ENCODE assay signal across 7 mouse cellular contexts in genomic region chr12:79511454-79512204, GRCm38 (mm10).
DNase-seq lines count a peak whose midpoint lies in the region; ATAC-seq and TF ChIP-seq lines count a peak whose summit lies in the region.

No protein-coding gene starts in this region.

- no peak for TF ChIP-seq POLR2A in heart, adult 2 months (IDR thresholded peaks at IDR 0.05; ENCODE audit: insufficient read depth, low read depth, low read length)
- no peak for TF ChIP-seq POLR2A in myocyte (IDR thresholded peaks at IDR 0.05; ENCODE audit: insufficient read length, low read depth)

- intact Hi-C loops in heart, adult 2 months (cut with DNase I): no loop called here

- H3K36me3 ChIP-seq in embryonic facial prominence, embryonic 15.5 days: no peaks in the 10 kb centered on the region
- H3K36me3 ChIP-seq in heart, adult 2 months (ENCODE audit: control insufficient read depth, insufficient read depth, low read length): no peaks in the 10 kb centered on the region
- no peaks in the 10 kb centered on the region for H3K36me3 ChIP-seq in myocyte (ENCODE audit: control insufficient read depth, insufficient read depth)

- ATAC-seq in embryonic facial prominence, embryonic 15.5 days (ENCODE audit: insufficient number of reproducible peaks, low FRiP score, low TSS enrichment, low read depth): peak; percentile 71
- no peak for ATAC-seq in CD4-positive, CD25-positive, alpha-beta regulatory T cell, adult 4 months

- no peaks in the 10 kb centered on the region for H3K9me3 ChIP-seq in embryonic facial prominence, embryonic 15.5 days (replicated peaks)

- no peaks in the 10 kb centered on the region for H3K27me3 ChIP-seq in embryonic facial prominence, embryonic 15.5 days
- H3K27me3 ChIP-seq in heart, adult 2 months (ENCODE audit: control insufficient read depth, insufficient read depth, low read length): no peaks in the 10 kb centered on the region
- H3K27me3 ChIP-seq in myocyte (ENCODE audit: control insufficient read depth, insufficient read depth, insufficient read length): no peaks in the 10 kb centered on the region

- 16% methylated on average over 11 of the region's 11 CpGs for WGBS in embryonic facial prominence, embryonic 15.5 days
- 42% methylated on average over 11 of the region's 11 CpGs for WGBS in heart, adult 2 months

- peak overlapping the region; percentile 96 for H3K27ac ChIP-seq in embryonic facial prominence, embryonic 15.5 days (replicated peaks)
- peak overlapping the region; percentile 49 for H3K27ac ChIP-seq in heart, adult 2 months

- H3K9ac ChIP-seq in embryonic facial prominence, embryonic 15.5 days: no peak overlapping the region
- H3K9ac ChIP-seq in heart, adult 2 months (ENCODE audit: low read depth, low read length): no peak overlapping the region

- 0 out of 2 replicates have a peak, but pooled peaks have one; percentile 25 for TF ChIP-seq EP300 in heart, adult 2 months (IDR thresholded peaks at IDR 0.05; ENCODE audit: insufficient read depth, low read depth, low read length)

- no peaks in the 10 kb centered on the region for H3K79me2 ChIP-seq in heart, adult 2 months (replicated peaks; ENCODE audit: control insufficient read depth, insufficient read depth, low read length)
- no peaks in the 10 kb centered on the region for H3K79me2 ChIP-seq in myocyte (ENCODE audit: control insufficient read depth, insufficient read depth)

- H3ac ChIP-seq in myocyte (ENCODE audit: control insufficient read depth, insufficient read length): no peak overlapping the region

- H3K4me2 ChIP-seq in embryonic facial prominence, embryonic 15.5 days (replicated peaks): no peak overlapping the region
- H3K4me2 ChIP-seq in myocyte (ENCODE audit: low read depth): peak overlapping the region; percentile 53

- H3K4me1 ChIP-seq in embryonic facial prominence, embryonic 15.5 days: peaks cover 42% of the 10 kb centered on the region
- H3K4me1 ChIP-seq in heart, adult 2 months (ENCODE audit: control insufficient read depth, insufficient read depth, low read length): peaks cover 4% of the 10 kb centered on the region

- DNase-seq in ovary, adult 18-20 months (ENCODE audit: low spot score): peak; percentile 41
- no peak for DNase-seq in ovary, postnatal 10 days (ENCODE audit: low spot score)
- peak; percentile 48 to 52 for DNase-seq in heart, adult 2 months
- DNase-seq in layer of hippocampus, postnatal 10 days (ENCODE audit: low spot score in 2 of 2): peak; percentile 63 to 65

- no peak for TF ChIP-seq CTCF in heart, adult 2 months (IDR thresholded peaks at IDR 0.05)

- no peak overlapping the region for H3K4me3 ChIP-seq in embryonic facial prominence, embryonic 15.5 days (replicated peaks)
- no peak overlapping the region for H3K4me3 ChIP-seq in heart, adult 2 months
- no peak overlapping the region for H3K4me3 ChIP-seq in myocyte

TF ChIP-seq in myocyte, 11 proteins besides CTCF, POLR2A, EP300 and RAD21:
- TF ChIP-seq REST (IDR thresholded peaks at IDR 0.05; ENCODE audit: insufficient read depth, insufficient read length) (no peak), CEBPB (IDR thresholded peaks at IDR 0.05; ENCODE audit: insufficient read depth, poor library complexity, severe bottlenecking) (peak; percentile 56; the same call in 1 of the 2 replicates), TCF3 (IDR thresholded peaks at IDR 0.05; ENCODE audit: insufficient read length, low read depth) (peak; percentile 94), TCF12 (IDR thresholded peaks at IDR 0.05; ENCODE audit: insufficient read depth, poor library complexity, severe bottlenecking) (peak; percentile 98), MYOG (IDR thresholded peaks at IDR 0.05; ENCODE audit: control insufficient read depth in 1 of 3, insufficient read depth in 1 of 3, insufficient read length in 2 of 3, low read depth in 2 of 3) (peak; percentile 86 to 99 (median 99)), USF1 (IDR thresholded peaks at IDR 0.05; ENCODE audit: low read depth) (peak; percentile 27), MYOD1 (IDR thresholded peaks at IDR 0.05; ENCODE audit: control insufficient read depth in 1 of 3, insufficient read length in 2 of 3, low read depth in 2 of 3) (peak; percentile 75 to 99 (median 98)), MAX (IDR thresholded peaks at IDR 0.05; ENCODE audit: low read depth) (no peak), SRF (IDR thresholded peaks at IDR 0.05; ENCODE audit: control insufficient read depth, insufficient read length, low read depth) (peak; percentile 59), POLR2AphosphoS2 (IDR thresholded peaks at IDR 0.05; ENCODE audit: insufficient read length, low read depth) (no peak), E2F4 (IDR thresholded peaks at IDR 0.05; ENCODE audit: insufficient read depth) (no peak)
